ENCODE assay signal across 7 mouse cellular contexts in genomic region chr19:5740320-5741317, GRCm38 (mm10). TPM values are rescaled to one million over a fixed set of nuclear protein-coding genes. Genes with fewer than 3 reads are reported as not detected.
A peak's percentile ranks its signal among the peaks of the same experiment; 100 is the strongest.
DNase-seq lines count a peak whose midpoint lies in the region; ATAC-seq and TF ChIP-seq lines count a peak whose summit lies in the region.

Gene Ltbp3 (plus strand): TSS chr19:5740904.

- H3K9ac ChIP-seq in hindbrain, postnatal 0 days (replicated peaks; ENCODE audit: low read length) = peak within 1 kb of the TSS; percentile 60
- peak within 1 kb of the TSS; percentile 81 for H3K9ac ChIP-seq in midbrain, embryonic 16.5 days (ENCODE audit: low read depth, low read length)

- ATAC-seq in hindbrain, postnatal 0 days = peak; percentile 78
- ATAC-seq in midbrain, embryonic 16.5 days = peak; percentile 74

- peak within 1 kb of the TSS; percentile 54 for H3K4me3 ChIP-seq in hindbrain, postnatal 0 days (ENCODE audit: low read length)
- H3K4me3 ChIP-seq in limb, embryonic 10.5 days = peak within 1 kb of the TSS; percentile 81
- H3K4me3 ChIP-seq in midbrain, embryonic 16.5 days (ENCODE audit: low read depth, low read length) = peak within 1 kb of the TSS; percentile 50

- no peaks in the 10 kb centered on the region for H3K36me3 ChIP-seq in hindbrain, postnatal 0 days (ENCODE audit: insufficient read depth, low read length)
- H3K36me3 ChIP-seq in limb, embryonic 10.5 days = 0 out of 2 replicates have a peak, but pooled peaks cover 2% of the 10 kb centered on the region
- H3K36me3 ChIP-seq in midbrain, embryonic 16.5 days (ENCODE audit: control insufficient read depth, insufficient read depth, low read length) = no peaks in the 10 kb centered on the region

- no peak for TF ChIP-seq CTCF in hindbrain, postnatal 0 days (IDR thresholded peaks at IDR 0.05; ENCODE audit: low read depth)

- H3K27me3 ChIP-seq in hindbrain, postnatal 0 days (ENCODE audit: insufficient read depth, low read length) = no peaks in the 10 kb centered on the region
- H3K27me3 ChIP-seq in limb, embryonic 10.5 days (ENCODE audit: low read depth, poor library complexity, severe bottlenecking) = peaks cover 64% of the 10 kb centered on the region
- peaks cover 14% of the 10 kb centered on the region for H3K27me3 ChIP-seq in midbrain, embryonic 16.5 days (ENCODE audit: control insufficient read depth, insufficient read depth, low read depth, low read length)

- H3K4me1 ChIP-seq in hindbrain, postnatal 0 days (ENCODE audit: insufficient read depth, low read length) = peaks cover 5% of the 10 kb centered on the region; the same call in 1 of the 2 replicates
- peaks cover 48% of the 10 kb centered on the region for H3K4me1 ChIP-seq in limb, embryonic 10.5 days
- H3K4me1 ChIP-seq in midbrain, embryonic 16.5 days (ENCODE audit: control insufficient read depth, insufficient read depth, low read length) = peaks cover 17% of the 10 kb centered on the region

- intact Hi-C loops in gastrocnemius, postnatal 14 days (cut with DNase I; ENCODE audit: low total_unique reads) = no loop called here

- 13% methylated on average over 10 of the region's 14 CpGs for WGBS in hindbrain, postnatal 0 days
- 23% methylated on average over 14 of the region's 14 CpGs for WGBS in limb, embryonic 10.5 days
- WGBS in midbrain, embryonic 16.5 days = 14% methylated on average over 12 of the region's 14 CpGs

- H3K27ac ChIP-seq in hindbrain, postnatal 0 days = peak within 1 kb of the TSS; percentile 77
- H3K27ac ChIP-seq in limb, embryonic 10.5 days = peak within 1 kb of the TSS; percentile 92
- H3K27ac ChIP-seq in midbrain, embryonic 16.5 days (ENCODE audit: low read length) = peak within 1 kb of the TSS; percentile 78

- no peaks in the 10 kb centered on the region for H3K9me3 ChIP-seq in hindbrain, postnatal 0 days (ENCODE audit: low read length)
- no peaks in the 10 kb centered on the region for H3K9me3 ChIP-seq in limb, embryonic 10.5 days (replicated peaks)
- no peaks in the 10 kb centered on the region for H3K9me3 ChIP-seq in midbrain, embryonic 16.5 days (replicated peaks; ENCODE audit: control insufficient read depth, low read length, poor library complexity, severe bottlenecking)

- peak within 1 kb of the TSS; percentile 95 for H3K4me2 ChIP-seq in hindbrain, postnatal 0 days (ENCODE audit: low read depth, low read length)
- H3K4me2 ChIP-seq in midbrain, embryonic 16.5 days (ENCODE audit: low read length) = peak within 1 kb of the TSS; percentile 99

- DNase-seq in adrenal gland, adult 18-20 months (ENCODE audit: low spot score in 2 of 2) = peak in 1 of 2 experiments; percentile 64
- peak; percentile 74 to 77 for DNase-seq in cerebellum, adult 18-20 months
- DNase-seq in gastrocnemius, postnatal 14 days = peak; percentile 90
- peak; percentile 89 for DNase-seq in hindbrain, postnatal 0 days (ENCODE audit: low spot score)
- DNase-seq in limb, embryonic 10.5 days (ENCODE audit: low spot score) = peak; percentile 49
- DNase-seq in thymus, adult 18-20 months = no peak

RNA-seq across cellular contexts. Expression of gene Ltbp3, which starts in this region (rescaled TPM):
- total RNA-seq in adrenal gland, adult 18-20 months (2021) = 100 to 1,000 TPM; 241 to 252 TPM
- 10 to 100 TPM; 57.0 to 66.4 TPM for total RNA-seq in gastrocnemius, postnatal 14 days (2021)
- total RNA-seq in hindbrain, postnatal 0 days (2014; rRNA removed) = 43.0 and 50.2 TPM in 2 replicates
- 14.0 and 14.4 TPM in 2 replicates for polyA plus RNA-seq in hindbrain, postnatal 0 days (2015; fragmentation: Nextera tagmentation; extraction: Ambion mirVana)
- polyA plus RNA-seq in limb, embryonic 10.5 days (2016; fragmentation: Nextera tagmentation; extraction: Ambion mirVana) = 2.2 and 3.4 TPM in 2 replicates
- 9.3 and 9.6 TPM in 2 replicates for polyA plus RNA-seq in midbrain, embryonic 16.5 days (2015; fragmentation: Nextera tagmentation; extraction: Ambion mirVana)

Comparison
In these comparisons a context has a peak if more than half of its experiments do, and no peak if none do; other contexts are left out.
1. DNase-seq: peak in cerebellum, adult 18-20 months (2 of 2), gastrocnemius, postnatal 14 days (single experiment), hindbrain, postnatal 0 days (single experiment) and limb, embryonic 10.5 days (single experiment); none in thymus, adult 18-20 months (0 of 2).
2. Peak in every context shown above with its lines, with median percentiles within 50 percentile points of each other: H3K27ac ChIP-seq and H3K4me3 ChIP-seq.